Mouse (Mus musculus): ENCODE results near the gene Cyp2j5. TPM values are rescaled to one million over a fixed set of nuclear protein-coding genes. Genes with fewer than 3 reads are reported as not detected.

The Cyp2j5 gene
- 0.20 TPM in 1 of 2 replicates, not detected in the other for polyA plus RNA-seq (2015; fragmentation: Nextera tagmentation; extraction: Ambion mirVana)

DNA sequence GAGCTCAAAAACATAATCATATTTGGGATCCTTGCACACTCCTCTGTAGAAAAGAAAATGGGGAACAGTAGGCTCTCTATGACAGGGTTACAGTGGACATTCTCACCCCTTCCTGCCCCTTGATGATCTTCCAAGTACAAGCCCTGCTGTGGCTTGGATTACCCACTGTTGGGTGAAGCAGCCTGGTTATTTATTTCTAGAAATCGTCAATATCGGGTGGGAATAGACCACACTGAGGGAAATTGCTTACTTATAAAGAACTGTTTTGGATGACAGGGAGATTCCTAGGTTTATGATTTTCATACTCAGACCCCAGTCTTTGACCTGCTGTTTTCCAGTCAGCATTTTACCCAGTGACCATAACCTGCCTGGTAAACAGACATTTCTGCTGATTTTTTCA is at the start of gene Cyp2j5:
Gene Cyp2j5, minus strand, starts transcription at position 164 of the 400 bp plus-strand sequence.
- Histone ChIP-seq H3K27me3 (replicated peaks; ENCODE audit: control insufficient read depth, insufficient read depth, low read length) (no peaks in the 10 kb centered on the region), H3K4me2 (replicated peaks; ENCODE audit: low read depth) (no peak within 1 kb of the TSS), H3K36me3 (ENCODE audit: control insufficient read depth, insufficient read depth) (no peaks in the 10 kb centered on the region), H3K9me3 (ENCODE audit: control insufficient read depth) (no peaks in the 10 kb centered on the region), H3K9ac (ENCODE audit: low read depth, low read length) (no peak within 1 kb of the TSS), H3K27ac (ENCODE audit: low read depth, low read length) (no peak within 1 kb of the TSS), H3K4me3 (ENCODE audit: low read depth, low read length) (no peak within 1 kb of the TSS), H3K4me1 (replicated peaks; ENCODE audit: control insufficient read depth, insufficient read depth, low read length) (no peaks in the 10 kb centered on the region)
- TF ChIP-seq CTCF (IDR thresholded peaks at IDR 0.05; ENCODE audit: low read depth), result no peak
- 69% methylated on average over 2 of the region's 2 CpGs for WGBS
- ATAC-seq, result no peak

DNA sequence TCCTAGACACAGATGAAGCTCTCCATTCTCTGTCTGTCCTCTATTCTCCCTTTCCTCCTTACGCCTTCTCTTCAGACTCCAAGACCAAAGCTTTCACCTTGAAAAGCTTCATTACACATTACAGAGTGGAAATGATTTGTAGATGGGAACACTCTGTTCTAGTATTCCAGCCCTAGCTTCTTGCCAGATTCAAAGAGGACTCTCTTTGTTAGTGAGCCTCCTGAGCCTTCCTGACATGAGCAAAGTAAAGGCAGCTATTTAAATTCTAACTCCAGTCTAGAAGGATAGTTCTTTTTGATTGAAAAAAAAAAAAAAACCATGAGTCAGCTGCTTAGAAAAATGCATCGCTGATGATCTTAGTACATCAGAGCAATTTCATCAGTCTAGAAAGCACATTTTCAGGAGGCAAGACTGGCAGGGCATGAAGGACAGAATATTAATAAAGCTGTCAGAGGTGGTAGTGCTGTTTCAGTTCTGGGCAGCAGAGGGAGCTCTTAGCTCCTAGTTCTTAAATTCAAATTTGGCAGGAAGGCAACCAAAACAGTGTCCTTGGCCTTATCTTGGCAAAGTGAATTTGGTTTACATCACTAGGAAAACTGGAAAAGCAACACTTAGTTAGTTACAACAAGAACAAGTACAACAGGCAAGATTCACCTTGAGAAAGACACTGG is 41.5 kb upstream of the Cyp2j5 start:
- no peaks in the 10 kb centered on the region for H3K27me3 ChIP-seq (replicated peaks; ENCODE audit: control insufficient read depth, insufficient read depth, low read length)
- no peak overlapping the region for H3K4me2 ChIP-seq (replicated peaks; ENCODE audit: low read depth)
- WGBS, result 53% methylated on average over 2 of the region's 2 CpGs
- no peaks in the 10 kb centered on the region for H3K9me3 ChIP-seq (ENCODE audit: control insufficient read depth)
- H3K36me3 ChIP-seq (ENCODE audit: control insufficient read depth, insufficient read depth), result no peaks in the 10 kb centered on the region
- H3K9ac ChIP-seq (ENCODE audit: low read depth, low read length), result no peak overlapping the region
- ATAC-seq, result no peak
- H3K4me1 ChIP-seq (replicated peaks; ENCODE audit: control insufficient read depth, insufficient read depth, low read length), result no peaks in the 10 kb centered on the region
- peak; percentile 74 for TF ChIP-seq CTCF (IDR thresholded peaks at IDR 0.05; ENCODE audit: low read depth)
- H3K27ac ChIP-seq (ENCODE audit: low read depth, low read length), result no peak overlapping the region
- no peak overlapping the region for H3K4me3 ChIP-seq (ENCODE audit: low read depth, low read length)

DNA sequence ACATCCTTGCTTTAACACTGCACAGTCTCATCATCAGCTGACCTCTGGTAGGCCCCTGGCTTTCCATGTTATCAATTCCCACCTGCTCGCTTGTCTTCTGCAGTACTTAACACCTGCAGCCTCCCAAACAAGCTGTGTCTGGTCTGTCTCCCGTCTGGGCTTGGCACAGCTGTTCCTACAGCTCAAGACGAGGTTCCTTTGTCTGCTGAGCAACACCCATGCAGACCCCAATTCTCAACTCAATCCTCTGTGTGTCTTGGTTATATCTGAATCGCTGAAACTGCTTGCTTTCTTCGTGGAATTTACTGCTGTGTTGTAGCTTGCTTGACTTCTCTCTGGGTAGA is 34.2 kb upstream of the Cyp2j5 start:
- ATAC-seq, result no peak
- H3K9ac ChIP-seq (ENCODE audit: low read depth, low read length), result no peak overlapping the region

DNA sequence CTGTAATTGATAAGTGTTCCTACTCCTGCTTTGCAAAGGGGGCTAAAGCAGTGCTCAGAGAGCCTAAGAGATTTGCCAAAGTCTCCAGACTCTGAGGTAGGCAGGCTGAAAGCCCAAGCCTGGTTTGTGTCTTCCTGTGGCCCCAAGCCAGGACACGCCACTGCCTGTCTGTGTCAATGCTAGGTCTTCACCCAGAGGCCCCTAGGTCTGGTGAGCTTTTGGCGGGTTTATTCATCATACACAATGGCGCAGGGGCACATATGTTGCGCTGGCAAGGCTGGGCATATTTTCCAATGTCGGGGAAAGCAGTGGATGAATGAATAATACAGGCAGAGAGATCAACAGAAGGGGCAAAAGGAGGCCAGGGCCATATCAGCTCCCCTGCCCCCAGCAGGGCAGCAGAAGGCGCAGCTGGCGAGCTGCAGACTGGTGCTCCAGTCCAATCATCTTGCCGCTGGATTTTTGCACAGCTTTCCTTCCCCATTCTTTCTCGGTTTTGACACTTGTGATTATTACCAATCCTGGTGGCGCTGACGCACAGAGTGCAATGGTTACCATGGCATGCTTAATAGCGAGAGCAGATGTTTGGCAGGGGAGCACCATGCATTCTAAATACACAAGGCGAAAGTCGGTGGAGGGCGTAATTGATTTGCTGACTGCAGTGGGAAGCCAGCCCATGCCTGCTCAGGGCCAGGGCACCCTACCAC is 33.7 kb upstream of the Cyp2j5 start:
- no peak overlapping the region for H3K9ac ChIP-seq (ENCODE audit: low read depth, low read length)
- 79% methylated on average over 15 of the region's 15 CpGs for WGBS
- no peaks in the 10 kb centered on the region for H3K36me3 ChIP-seq (ENCODE audit: control insufficient read depth, insufficient read depth)
- H3K4me3 ChIP-seq (ENCODE audit: low read depth, low read length), result no peak overlapping the region
- no peaks in the 10 kb centered on the region for H3K4me1 ChIP-seq (replicated peaks; ENCODE audit: control insufficient read depth, insufficient read depth, low read length)
- H3K27me3 ChIP-seq (replicated peaks; ENCODE audit: control insufficient read depth, insufficient read depth, low read length), result no peaks in the 10 kb centered on the region
- no peak for ATAC-seq
- H3K9me3 ChIP-seq (ENCODE audit: control insufficient read depth), result no peaks in the 10 kb centered on the region
- no peak for TF ChIP-seq CTCF (IDR thresholded peaks at IDR 0.05; ENCODE audit: low read depth)
- H3K27ac ChIP-seq (ENCODE audit: low read depth, low read length), result no peak overlapping the region
- no peak overlapping the region for H3K4me2 ChIP-seq (replicated peaks; ENCODE audit: low read depth)

More for the DNA sequence above, 34.2 kb upstream of the Cyp2j5 start:
- Histone ChIP-seq H3K4me3 (ENCODE audit: low read depth, low read length) (no peak overlapping the region), H3K4me1 (replicated peaks; ENCODE audit: control insufficient read depth, insufficient read depth, low read length) (no peaks in the 10 kb centered on the region), H3K27ac (ENCODE audit: low read depth, low read length) (no peak overlapping the region), H3K9me3 (ENCODE audit: control insufficient read depth) (no peaks in the 10 kb centered on the region), H3K36me3 (ENCODE audit: control insufficient read depth, insufficient read depth) (no peaks in the 10 kb centered on the region), H3K27me3 (replicated peaks; ENCODE audit: control insufficient read depth, insufficient read depth, low read length) (no peaks in the 10 kb centered on the region), H3K4me2 (replicated peaks; ENCODE audit: low read depth) (no peak overlapping the region)
- TF ChIP-seq CTCF (IDR thresholded peaks at IDR 0.05; ENCODE audit: low read depth), result no peak
- 66% methylated on average over 5 of the region's 5 CpGs for WGBS

DNA sequence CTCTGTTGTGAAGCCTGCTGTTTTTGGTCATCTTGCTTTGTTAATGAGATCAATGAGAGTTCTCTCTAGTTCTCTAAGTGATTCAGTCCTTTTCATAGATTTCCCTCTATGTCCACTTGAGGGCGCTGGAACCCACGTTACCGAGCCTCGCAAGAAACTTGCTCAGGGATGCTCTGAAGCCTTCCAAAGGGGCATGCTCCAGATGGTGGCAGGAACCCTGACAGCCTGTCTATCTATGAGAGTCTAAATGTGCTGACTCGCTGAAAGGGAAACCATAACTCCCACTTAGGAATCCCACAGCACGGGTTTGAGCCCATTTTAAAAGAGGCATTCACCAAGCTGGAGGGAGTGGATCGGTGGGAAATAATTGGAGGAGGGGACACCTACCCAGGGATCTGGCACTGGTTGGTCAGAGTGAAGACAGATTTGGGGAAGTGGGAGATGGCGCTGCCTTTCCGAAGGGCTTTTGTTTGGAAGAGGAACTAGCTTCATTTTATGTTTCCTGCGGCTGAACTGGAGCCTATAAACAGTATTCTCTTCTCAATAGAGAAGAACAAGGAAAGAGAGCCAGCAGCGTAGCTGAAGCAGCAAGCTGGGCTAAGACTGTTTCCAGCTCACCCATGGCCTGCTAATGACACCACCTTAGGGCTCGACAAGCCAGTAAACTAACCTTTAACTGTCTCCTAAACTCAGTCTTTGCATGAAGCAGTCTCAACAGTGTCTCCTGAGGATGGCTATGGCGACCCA is 32.8 kb upstream of the Cyp2j5 start:
- Histone ChIP-seq H3K9me3 (ENCODE audit: control insufficient read depth) (no peaks in the 10 kb centered on the region), H3K27ac (ENCODE audit: low read depth, low read length) (no peak overlapping the region), H3K27me3 (replicated peaks; ENCODE audit: control insufficient read depth, insufficient read depth, low read length) (no peaks in the 10 kb centered on the region), H3K9ac (ENCODE audit: low read depth, low read length) (no peak overlapping the region), H3K36me3 (ENCODE audit: control insufficient read depth, insufficient read depth) (no peaks in the 10 kb centered on the region), H3K4me2 (replicated peaks; ENCODE audit: low read depth) (peak overlapping the region; percentile 40), H3K4me1 (replicated peaks; ENCODE audit: control insufficient read depth, insufficient read depth, low read length) (no peaks in the 10 kb centered on the region), H3K4me3 (ENCODE audit: low read depth, low read length) (no peak overlapping the region)
- WGBS, result 35% methylated on average over 13 of the region's 13 CpGs
- no peak for ATAC-seq
- TF ChIP-seq CTCF (IDR thresholded peaks at IDR 0.05; ENCODE audit: low read depth), result peak; percentile 82

DNA sequence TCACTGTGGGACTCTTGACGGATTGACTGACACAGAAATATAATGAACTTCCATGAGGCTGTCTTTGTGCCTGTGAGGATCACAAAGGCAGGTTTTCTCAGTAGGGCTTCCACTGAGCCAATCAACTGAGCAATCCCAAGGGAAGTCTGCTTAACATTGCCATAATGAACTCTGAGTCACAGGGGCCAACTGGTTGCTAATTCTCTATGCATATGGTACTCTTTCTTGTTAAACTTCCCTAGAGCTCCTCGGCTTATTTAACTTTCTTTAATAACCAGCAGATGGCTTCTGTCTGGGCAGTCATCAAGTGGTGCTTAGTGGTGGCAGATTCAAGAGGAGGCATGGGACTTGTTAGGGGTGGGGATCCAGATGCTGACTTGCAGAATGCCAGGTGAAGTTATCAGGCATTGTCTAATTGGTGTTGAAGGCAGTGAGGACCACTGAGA is 23.4 kb upstream of the Cyp2j5 start:
- Histone ChIP-seq H3K4me2 (replicated peaks; ENCODE audit: low read depth) (no peak overlapping the region), H3K4me3 (ENCODE audit: low read depth, low read length) (no peak overlapping the region), H3K27me3 (replicated peaks; ENCODE audit: control insufficient read depth, insufficient read depth, low read length) (no peaks in the 10 kb centered on the region), H3K27ac (ENCODE audit: low read depth, low read length) (no peak overlapping the region), H3K4me1 (replicated peaks; ENCODE audit: control insufficient read depth, insufficient read depth, low read length) (no peaks in the 10 kb centered on the region), H3K9me3 (ENCODE audit: control insufficient read depth) (no peaks in the 10 kb centered on the region), H3K36me3 (ENCODE audit: control insufficient read depth, insufficient read depth) (no peaks in the 10 kb centered on the region), H3K9ac (ENCODE audit: low read depth, low read length) (no peak overlapping the region)
- 77% methylated on average over 2 of the region's 2 CpGs for WGBS
- no peak for TF ChIP-seq CTCF (IDR thresholded peaks at IDR 0.05; ENCODE audit: low read depth)
- no peak for ATAC-seq
